Mouse (Mus musculus): ENCODE measurements at regions not wholly inside any gene's neighbourhood (a gene's known extent, or its start where the extent isn't known, plus 50 kb on each side); places are given as distances from the start of the nearest gene placed in this dataset.

DNA sequence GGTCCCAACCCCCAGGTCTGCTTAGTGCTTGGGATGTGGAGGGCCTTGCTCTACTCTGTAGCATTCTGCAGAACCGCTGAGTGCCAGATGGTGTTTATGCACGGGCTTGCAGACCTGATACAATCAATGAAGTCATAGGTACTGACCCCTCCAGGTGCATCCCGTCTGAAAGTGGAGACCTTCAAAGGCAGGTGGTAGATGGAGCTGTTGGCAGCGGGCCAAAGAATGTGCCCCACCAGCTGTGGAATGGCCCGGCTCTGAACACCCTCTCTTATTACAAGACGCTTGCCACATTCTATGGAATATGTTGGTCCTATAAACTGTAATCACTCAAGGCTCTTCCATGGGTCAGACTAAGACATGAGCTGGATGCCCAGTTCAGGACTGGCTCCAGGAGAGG is 183.5 kb downstream of the Thbs2 start:
- TF ChIP-seq POLR2A (IDR thresholded peaks at IDR 0.05; ENCODE audit: insufficient read depth, low read depth, low read length) (no peak), CTCF (IDR thresholded peaks at IDR 0.05; ENCODE audit: insufficient read depth, low read depth, low read length) (no peak)

All from olfactory bulb, adult 2 months (tissue).